Mouse (Mus musculus): ENCODE data around the gene Olfr1402. TPM values are rescaled to one million over a fixed set of nuclear protein-coding genes. Genes with fewer than 3 reads are reported as not detected.

Olfr1402 gene
- polyA plus RNA-seq (2014; fragmentation: Illumina TruSeq; extraction: RNeasy Lipid Tissue Mini Kit (QIAGEN cat#74804); ENCODE audit: low replicate concordance): not detected

GRCm38 (mm10) chr3:97421920-97422319 lies at the start of gene Olfr1402:
Olfr1402 (minus strand) TSS chr3:97422020.

Other genes starting within 250 kb of the Olfr1402 start
- 3.4 TPM for gene Bcl9, start 124.1 kb downstream of the Olfr1402 start, polyA plus RNA-seq (2014; fragmentation: Illumina TruSeq; extraction: RNeasy Lipid Tissue Mini Kit (QIAGEN cat#74804); ENCODE audit: low replicate concordance)
- gene Chd1l, start 188.2 kb upstream of the Olfr1402 start, polyA plus RNA-seq (2014; fragmentation: Illumina TruSeq; extraction: RNeasy Lipid Tissue Mini Kit (QIAGEN cat#74804); ENCODE audit: low replicate concordance): 3.4 TPM
- 399 TPM for gene Fmo5, start 206.8 kb upstream of the Olfr1402 start, polyA plus RNA-seq (2014; fragmentation: Illumina TruSeq; extraction: RNeasy Lipid Tissue Mini Kit (QIAGEN cat#74804); ENCODE audit: low replicate concordance)
- gene Prkab2, start 236.2 kb upstream of the Olfr1402 start, polyA plus RNA-seq (2014; fragmentation: Illumina TruSeq; extraction: RNeasy Lipid Tissue Mini Kit (QIAGEN cat#74804); ENCODE audit: low replicate concordance): 12.4 TPM

All from small intestine, adult 10 weeks (tissue).